Mouse (Mus musculus): Measurements from ENCODE around the gene Tinagl1. TPM values are rescaled to one million over a fixed set of nuclear protein-coding genes. Genes with fewer than 3 reads are reported as not detected.

The Tinagl1 gene
- total RNA-seq, 2 experiments from 2014 or later: 67.5 to 74.6 TPM

DNA sequence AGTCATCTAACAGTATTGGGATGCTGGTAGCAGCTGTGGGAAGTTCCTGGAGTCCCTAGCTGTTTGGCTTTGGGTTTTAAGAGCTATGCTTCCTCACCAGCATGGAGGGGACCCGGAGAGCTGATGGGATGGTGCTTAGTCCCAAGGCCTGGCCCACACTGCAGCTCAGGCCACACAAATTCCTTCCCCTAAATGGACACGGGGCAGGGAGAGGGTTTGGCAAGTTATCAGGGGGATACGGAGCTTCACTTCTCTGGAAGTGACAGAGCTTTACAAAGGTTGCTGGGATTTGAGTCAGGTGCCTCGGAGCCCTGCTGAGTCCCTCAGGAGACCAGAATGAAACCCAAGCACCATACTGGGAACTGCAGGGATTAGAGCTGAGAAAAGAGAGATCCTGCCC lies 13.6 kb downstream of the Tinagl1 start:
- intact Hi-C loops (cut with DNase I): no loop called here
- DNase-seq: no peak

DNA sequence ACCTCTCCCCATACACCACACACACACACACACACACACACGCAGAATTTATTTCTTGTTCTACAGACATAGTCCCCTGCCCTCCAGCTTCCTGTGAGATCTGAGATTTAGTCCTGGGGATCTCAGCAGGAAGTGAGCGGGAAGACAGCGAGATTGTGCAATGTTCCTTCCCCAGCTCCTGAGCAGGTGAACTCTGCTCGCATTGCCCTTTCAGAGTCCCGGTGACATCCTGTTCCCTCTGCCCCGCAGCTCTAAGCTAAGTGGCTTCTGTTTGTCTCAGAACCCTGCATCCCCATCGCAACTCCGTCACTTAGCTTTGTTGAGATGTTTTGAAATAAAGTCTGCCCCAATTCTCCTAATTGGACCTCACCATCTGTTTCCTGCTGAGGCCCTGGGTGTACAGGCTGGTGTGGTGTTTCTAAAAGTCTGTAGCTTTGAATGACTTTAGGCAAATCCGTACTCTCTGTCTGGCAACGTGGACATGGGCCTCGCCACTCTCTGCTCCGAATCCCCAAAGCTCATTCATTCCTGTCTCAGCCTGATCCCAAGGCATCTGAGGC lies 18.0 kb downstream of the Tinagl1 start:
- no peak for DNase-seq
- intact Hi-C loops (cut with DNase I): no loop called here

DNA sequence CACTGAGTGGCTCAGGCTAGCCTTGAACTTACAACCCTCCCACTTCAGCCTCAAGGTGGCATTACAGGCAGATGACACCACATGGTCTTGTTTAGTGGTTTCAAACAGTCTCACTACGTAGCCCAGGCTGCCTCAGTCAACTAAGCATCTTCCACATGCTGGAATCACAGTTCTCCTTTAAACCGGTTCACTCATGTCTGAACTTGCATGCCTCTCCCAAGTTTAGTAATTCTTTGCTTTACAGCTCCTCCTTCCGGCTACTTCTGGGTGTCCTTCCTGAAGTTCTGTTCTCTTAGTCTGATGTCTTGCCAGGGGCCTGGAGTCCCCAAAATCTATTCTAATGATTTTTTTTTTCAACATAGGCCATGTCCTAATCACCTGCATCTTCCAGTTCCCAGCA lies 20.7 kb downstream of the Tinagl1 start:
- intact Hi-C loops (cut with DNase I): no loop called here

DNA sequence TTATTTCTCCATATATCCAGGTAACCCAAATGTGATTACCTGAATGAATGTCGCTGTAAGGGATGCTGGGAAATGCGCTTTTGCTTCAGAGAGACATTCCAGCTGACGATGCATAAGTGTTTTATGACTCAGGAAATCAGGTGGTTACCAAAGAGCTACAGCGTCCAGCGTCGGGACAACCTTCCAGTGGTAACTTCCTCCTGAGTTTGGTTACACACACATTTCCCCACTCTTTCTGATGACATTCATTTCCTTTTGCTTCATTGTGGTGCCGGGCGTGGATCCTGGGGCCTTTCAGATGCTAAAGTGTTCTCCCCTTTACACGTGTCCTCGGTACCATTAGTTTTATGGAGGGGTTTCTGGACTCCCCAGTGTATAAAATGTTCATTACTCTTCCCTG lies 26.5 kb downstream of the Tinagl1 start:
- no peak for DNase-seq
- intact Hi-C loops (cut with DNase I): no loop called here

More for the DNA sequence above, 20.7 kb downstream of the Tinagl1 start:
- DNase-seq: no peak

DNA sequence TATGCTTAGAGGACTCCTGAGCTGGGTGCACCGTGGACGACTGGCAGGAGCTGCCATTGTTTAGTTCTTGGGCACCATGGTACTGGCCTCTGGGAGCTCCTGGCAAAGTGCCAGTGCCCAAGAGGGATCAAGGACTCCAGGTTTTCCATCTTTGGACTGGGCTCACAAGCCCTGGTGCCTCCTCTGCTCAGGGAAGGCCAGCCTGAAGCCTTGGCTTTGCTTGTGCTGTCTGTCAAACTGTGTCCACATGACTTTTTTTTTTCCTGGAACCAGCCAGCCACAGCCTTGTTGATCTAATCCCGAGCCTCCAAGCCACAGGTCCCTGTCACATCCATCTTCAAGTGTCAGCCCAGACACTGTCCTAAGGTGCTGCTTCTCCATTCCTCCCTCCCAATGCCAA lies 33.1 kb downstream of the Tinagl1 start:
- no peak for DNase-seq
- intact Hi-C loops (cut with DNase I): no loop called here

DNA sequence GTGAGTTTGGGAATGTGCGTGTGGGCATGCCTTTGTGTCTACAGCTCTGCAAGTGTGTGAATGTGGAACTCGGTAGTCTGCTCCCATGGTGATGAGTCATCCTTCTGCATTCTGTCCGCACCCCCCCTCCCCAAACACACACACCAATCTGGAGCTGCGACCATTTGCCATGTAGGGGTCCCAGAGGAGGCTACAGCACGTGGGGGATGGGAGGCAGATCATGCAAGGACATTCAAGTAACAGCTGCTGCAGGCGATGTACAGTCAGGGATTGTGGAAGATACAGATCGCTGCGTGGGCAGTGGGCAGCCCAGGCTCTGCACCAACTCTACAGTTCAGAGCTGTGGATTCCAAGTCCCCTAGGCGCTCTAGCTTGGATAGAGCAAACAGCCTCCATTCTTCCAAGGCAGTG lies 33.9 kb downstream of the Tinagl1 start:
- intact Hi-C loops (cut with DNase I): no loop called here
- peak in 1 of 2 experiments; percentile 12 for DNase-seq

DNA sequence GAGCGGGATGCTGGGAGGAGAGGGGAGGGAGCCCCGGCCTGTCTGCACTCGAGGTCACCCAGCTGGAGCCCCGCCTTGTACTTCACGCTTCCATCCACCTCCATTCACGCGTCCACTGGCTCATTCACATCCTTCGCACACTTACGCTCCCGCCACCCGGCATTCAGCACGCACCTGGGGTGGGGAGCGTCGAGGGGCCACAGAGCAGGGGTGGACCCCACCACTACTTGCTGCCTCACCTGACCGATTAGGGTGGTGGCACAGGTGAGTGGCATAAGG lies 35.8 kb downstream of the Tinagl1 start, which contains the start of gene Hcrtr1:
TSS of gene Hcrtr1 (minus strand) at position 146 of the 279 bp plus-strand sequence.
- intact Hi-C loops (cut with DNase I): loop anchor here (5.0 kb wide), 1 partner anchor 113 kb away; no protein-coding TSS in a partner anchor
- no peak for DNase-seq

DNA sequence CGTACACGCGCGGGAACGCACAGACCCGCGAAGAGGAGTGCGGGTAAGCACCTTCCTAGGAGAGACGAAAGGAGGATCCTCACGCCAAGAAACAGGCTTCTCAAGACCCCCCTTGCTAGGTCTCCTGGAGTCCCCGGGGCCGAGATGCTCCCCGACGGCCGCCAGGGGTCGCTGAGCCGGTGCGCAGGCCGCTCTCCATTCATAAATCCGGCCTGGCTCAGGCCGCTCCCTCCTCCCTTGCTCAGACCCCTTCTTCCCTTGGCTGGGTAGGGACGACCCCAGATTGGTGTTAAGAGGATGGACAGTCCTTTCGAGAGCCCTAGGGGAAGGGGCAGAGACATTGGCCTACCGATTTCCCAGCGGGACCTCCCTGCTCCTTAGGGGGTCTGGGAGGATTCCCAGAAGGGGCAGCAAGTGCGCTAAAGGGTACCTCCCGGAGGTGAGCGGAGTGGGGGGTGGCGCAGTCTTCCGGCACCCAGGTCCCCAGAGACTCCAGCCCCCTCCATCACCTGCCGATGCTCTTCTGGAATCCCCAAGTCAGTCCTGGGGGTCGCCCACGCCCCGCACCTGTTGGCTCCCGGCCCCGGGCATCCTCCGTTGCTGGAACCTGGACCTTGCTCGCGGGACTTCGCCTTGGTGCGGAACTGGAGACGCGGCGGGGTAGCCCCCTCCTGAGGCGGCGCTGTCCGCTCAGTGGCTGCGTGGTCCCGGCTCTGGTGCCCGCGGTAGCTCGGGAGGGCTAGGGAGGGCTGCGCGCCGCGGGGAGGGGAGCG lies 36.3 kb downstream of the Tinagl1 start:
- intact Hi-C loops (cut with DNase I): loop anchor here (1.0 to 5.0 kb wide), 2 partner anchors 51 to 114 kb away; no protein-coding TSS in a partner anchor

DNA sequence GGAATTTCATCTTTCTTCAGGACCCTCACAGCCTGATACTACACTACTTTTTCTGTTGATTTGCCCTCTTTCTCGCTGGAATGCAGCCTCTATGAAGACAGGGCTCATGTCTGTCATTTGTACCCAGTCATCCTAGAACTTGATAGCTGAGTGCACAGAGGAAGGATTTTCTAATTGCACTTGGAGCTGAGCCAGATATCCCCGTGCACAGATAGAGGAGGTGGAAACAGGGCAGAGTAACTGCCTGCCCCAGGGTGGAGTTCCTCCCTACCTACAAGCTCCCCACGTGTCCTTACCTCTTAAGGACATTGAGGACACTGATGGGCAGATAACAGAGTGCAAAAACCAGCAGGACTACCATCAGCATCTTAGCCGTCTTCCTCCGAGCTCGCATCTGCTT lies 41.5 kb downstream of the Tinagl1 start:
- intact Hi-C loops (cut with DNase I): no loop called here
- DNase-seq: no peak

More for the DNA sequence above, 36.3 kb downstream of the Tinagl1 start:
- peak; percentile 84 to 90 for DNase-seq

DNA sequence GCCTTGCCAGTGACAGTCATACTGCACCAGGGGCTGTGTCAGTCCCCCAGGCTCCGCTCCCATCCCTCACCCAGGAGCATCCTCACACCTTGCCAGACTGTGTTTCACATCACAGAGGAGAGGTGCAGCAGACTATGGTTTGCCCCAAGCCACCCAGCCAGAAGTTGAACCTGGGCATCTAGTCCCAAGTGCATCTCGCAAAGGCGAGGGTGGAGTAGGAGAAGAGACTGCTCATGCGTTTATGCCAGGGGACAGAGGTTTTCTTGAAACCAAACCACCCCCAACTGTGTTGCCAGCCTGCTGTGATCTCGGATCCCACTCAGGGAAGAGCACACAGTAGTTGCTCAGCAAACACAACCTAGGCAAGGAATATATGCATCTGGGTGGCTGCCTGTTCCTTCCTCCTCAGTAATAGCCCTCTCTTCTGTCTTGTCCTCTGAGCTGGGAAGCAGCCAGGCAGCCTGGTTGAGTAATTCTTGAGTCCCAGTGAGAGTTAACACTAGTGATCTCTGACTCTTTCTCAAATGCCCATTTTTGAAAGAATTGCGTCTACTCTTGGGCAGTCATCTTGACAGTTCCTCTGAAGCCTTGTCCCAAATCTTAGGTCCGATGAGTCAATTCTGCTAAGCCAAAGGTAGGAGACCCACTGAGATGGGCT lies 43.3 kb downstream of the Tinagl1 start:
- DNase-seq: no peak
- intact Hi-C loops (cut with DNase I): no loop called here

DNA sequence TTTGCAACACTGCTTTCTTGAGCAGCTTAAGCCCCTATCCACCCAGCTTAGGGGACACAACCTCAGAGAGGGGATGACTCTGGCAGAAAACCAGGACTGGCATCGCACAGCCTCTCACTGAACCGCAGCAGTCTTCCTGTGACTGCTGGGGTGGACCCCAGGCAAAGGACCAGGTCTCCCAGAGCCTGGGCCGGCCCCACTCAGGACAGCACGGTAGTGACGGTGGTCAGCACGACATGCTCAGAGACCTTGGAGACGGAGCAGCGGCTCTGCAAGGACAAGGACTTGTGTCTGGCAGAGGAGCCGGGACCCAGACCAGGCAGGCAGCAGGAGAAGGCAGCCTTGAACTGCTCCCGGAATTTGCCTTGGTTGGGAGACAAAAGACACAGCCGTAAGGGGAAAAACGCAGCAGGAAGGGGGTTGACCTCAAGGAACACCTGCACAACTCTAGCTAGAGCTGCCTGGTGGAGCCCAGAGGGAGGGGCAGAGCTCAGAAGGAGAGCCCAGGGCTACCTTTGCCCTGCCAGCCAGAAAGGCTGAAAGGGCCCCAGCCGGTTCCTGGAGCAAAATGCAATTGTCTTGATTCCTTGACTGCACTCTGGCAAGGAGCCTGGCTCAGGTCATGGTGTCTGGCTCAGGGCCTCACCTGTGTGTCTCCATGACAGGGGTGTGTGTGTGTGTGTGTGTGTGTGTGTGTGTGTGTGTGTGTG lies 44.1 kb downstream of the Tinagl1 start:
- intact Hi-C loops (cut with DNase I): no loop called here
- DNase-seq: no peak

DNA sequence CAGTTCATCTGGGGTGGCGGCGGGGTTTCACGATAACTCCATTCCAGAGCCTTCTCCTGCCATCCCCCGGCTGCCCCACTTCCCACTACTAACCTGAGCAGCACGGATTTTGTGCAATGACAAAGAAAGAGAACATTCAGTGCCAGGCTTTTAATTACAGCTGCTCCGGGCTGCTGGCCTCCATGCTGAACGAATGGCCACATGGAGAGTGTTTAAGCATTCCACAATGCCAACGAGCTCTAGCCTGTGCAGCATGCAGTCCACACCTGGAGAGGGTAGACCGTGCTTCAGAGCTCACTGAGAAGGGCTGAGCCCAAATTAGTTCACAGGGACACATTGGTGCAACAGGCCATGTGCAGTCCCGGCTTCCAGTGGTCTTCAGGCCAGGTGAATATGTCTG lies 44.8 kb downstream of the Tinagl1 start:
- no peak for DNase-seq
- intact Hi-C loops (cut with DNase I): no loop called here

DNA sequence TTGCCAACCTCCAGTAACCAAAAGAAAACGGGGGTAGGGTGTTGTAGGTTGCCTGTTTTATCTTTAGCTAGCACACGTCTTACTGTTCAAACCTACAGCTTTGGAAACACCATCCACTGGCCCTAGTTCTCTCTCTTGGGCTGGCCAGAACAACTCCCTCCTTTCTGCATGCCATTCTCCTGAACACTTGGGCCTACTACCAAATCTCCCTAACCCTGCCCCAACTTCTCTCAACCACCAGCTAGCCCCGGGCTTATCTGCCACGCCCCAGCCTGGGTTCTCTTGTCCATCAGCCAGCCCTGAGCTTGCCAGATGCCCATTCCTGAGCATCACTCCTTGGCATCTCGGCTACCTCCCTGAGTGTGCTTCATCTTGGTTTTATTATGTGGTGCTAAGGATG lies 46.0 kb downstream of the Tinagl1 start:
- intact Hi-C loops (cut with DNase I): no loop called here
- no peak for DNase-seq

DNA sequence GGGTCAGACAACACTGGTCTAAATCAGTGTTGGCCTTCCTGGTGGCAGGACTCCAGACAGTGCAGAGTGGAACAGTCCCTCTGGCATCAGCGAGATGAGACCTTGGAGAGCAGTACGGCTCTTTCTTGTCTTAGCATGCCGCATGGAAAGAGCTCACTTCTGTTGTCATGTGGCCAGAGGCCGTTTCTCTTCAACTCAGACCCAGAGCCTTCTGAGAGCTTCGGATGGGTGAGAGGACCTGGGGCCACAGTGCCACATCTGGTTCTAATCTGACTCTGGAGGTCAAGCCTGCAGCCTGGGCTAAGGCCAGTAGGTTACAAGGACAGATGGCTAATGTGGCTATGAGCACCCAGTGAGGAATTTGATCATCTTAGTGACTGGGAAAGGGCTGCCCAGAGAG lies 49.0 kb downstream of the Tinagl1 start:
- intact Hi-C loops (cut with DNase I): no loop called here
- DNase-seq: no peak

DNA sequence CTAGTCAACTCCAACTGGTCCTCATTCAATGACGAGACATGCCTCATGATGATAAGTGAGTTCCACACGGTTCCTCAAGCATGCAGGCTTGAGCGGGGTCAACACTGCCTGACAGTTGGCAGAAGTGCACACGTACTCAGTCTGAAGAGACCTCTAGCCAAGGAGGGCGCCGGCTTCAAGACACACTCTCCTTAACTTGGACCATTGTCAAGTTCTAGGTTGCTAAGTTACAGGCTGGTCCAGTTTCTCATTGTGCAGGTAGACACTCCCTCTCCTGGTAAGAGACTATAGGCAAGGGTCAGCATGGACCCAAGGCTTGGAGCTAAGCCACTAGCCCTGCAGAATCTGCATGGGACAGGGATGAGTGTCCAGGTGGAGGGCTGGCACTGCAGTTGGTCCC lies 49.8 kb downstream of the Tinagl1 start:
- DNase-seq: no peak
- intact Hi-C loops (cut with DNase I): no loop called here

DNA sequence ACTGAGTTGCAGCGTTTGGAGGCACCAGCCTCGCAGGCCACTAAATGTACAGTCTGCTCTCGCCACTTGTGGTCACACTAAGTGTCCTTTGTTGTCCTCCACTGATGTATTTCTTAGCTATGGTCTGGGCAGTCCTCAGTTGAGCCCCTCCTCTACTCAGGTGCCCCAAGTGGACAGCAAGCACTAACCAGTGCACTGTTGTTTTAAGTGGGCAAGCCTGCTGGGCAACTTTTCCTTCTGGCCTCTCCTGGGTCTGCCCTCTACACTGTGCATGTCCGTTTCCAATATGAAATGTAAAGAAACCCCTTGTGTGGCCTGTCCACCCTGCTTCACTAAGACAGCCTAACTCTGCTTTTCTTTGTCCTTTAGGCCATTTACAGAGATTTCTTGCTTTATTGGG lies 50.8 kb downstream of the Tinagl1 start:
- no peak for DNase-seq
- intact Hi-C loops (cut with DNase I): no loop called here

DNA sequence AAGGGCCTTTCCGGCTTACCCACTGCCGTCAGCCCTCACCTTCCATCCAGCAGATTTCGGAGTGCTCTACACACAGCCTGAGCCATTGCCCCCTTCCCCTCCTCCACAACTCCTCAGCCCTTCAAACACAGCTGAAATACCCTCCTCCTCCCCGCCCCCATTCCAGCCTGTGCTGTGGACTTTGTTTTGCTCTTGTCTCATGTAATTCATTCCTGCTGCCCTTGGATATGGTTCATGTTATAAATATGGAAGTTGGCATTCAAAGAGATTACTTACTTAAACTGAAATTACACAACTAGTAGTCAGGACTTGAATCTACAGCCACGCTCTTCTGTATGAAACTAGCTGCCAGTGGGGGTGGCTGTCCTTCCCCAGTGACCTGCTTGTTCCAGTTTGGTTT lies 51.9 kb downstream of the Tinagl1 start:
- DNase-seq: no peak
- intact Hi-C loops (cut with DNase I): no loop called here

DNA sequence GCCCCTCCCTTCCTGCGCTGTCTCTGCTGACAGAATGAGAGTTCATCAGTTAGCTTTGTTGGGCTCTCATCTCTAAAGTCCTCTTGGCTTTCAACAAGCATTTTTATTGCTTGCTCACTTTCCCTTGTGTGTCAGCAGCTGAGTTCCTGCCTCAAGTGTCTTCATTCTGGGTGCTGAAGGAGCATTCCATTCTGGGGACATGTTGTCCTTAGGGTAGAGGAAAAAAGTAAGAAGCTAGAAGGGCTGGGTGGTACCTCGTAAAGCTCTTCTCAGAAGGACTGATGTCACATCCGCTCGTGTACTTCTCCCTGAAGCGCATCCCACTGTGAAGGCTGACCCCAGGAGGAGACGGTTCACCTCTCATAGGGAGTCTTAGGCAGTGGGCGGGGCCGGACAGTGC lies 53.4 kb downstream of the Tinagl1 start:
- intact Hi-C loops (cut with DNase I): no loop called here
- DNase-seq: no peak

DNA sequence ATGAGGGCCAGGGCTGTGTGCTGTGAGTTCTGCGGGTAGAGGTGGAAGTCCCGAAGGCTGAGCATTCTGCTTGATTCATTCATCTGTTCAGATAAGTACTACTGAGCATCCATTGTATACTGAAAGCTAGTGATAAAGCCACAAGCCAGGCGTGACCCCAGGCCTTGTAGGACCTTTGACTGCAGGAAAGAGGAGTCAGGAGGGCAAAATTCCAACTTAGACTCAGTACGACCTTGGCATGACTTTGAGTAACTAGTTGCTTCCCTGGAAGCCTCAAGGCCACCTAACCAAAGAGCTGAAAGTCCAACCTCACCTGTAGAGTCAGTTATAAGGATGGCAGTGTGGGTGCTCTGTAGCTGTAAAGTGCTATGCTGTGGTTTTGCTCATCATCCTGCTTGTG lies 54.2 kb downstream of the Tinagl1 start:
- no peak for DNase-seq
- intact Hi-C loops (cut with DNase I): no loop called here

Data from heart, postnatal 14 days (tissue).